Mouse (Mus musculus) liver, embryonic 16.5 days (tissue): ENCODE measurements around the gene Ip6k1. TPM values are rescaled to one million over a fixed set of nuclear protein-coding genes. Genes with fewer than 3 reads are reported as not detected.

Source experiments
- ATAC-seq: fragments of 200-750 bp; cut with Nextera tagmentation; 2 replicates; pipeline ENCODE4 v1.8.0; 2017; ENCODE audit warnings: low read depth, mild to moderate bottlenecking, moderate number of reproducible peaks, moderate library complexity
- H3K27ac ChIP-seq: fragments of 300-500 bp; sonication (generic); 2 replicates; pipeline ENCODE4 v1.5.1; 2014; ENCODE audit warnings: mild to moderate bottlenecking, low read length
- H3K27me3 ChIP-seq: fragments of 300-500 bp; sonication (generic); 2 replicates; pipeline ENCODE4 v1.6.1; 2014; ENCODE audit warnings: low read depth, low read length, mixed read lengths; ENCODE audit not compliant: control insufficient read depth, insufficient read depth
- H3K36me3 ChIP-seq: fragments of 300-500 bp; sonication (generic); 2 replicates; pipeline ENCODE4 v1.6.1; 2014; ENCODE audit warnings: mild to moderate bottlenecking; ENCODE audit not compliant: control insufficient read depth, insufficient read depth
- H3K4me1 ChIP-seq: fragments of 300-500 bp; sonication (generic); 2 replicates; pipeline ENCODE4 v1.6.1; 2014; ENCODE audit warnings: low read depth, low read length, mixed read lengths; ENCODE audit not compliant: control insufficient read depth
- H3K4me2 ChIP-seq: fragments of 300-500 bp; sonication (generic); 2 replicates; pipeline ENCODE4 v1.6.1; 2014; ENCODE audit warnings: low read depth, low read length, mixed read lengths
- H3K4me3 ChIP-seq: fragments of 300-500 bp; sonication (generic); 2 replicates; pipeline ENCODE4 v1.5.1; 2014; ENCODE audit warnings: low read depth, mild to moderate bottlenecking, low read length
- H3K9ac ChIP-seq: fragments of 300-500 bp; sonication (generic); 2 replicates; pipeline ENCODE4 v1.6.1; 2014; ENCODE audit warnings: low read depth, low read length
- H3K9me3 ChIP-seq: fragments of 300-500 bp; sonication (generic); replicated peaks from 2 replicates; pipeline ENCODE4 v1.6.1; 2016; ENCODE audit warnings: low read length; ENCODE audit not compliant: control insufficient read depth
- WGBS: fragments of 180-500 bp; shearing (Covaris S2); extraction: QIAGEN DNeasy Blood & Tissue Kit; methylation state at CpG from one replicate; pipeline ENCODE4 v1.1.7; 2014; ENCODE audit not compliant: insufficient replicate concordance; 5-methylcytosine and 5-hydroxymethylcytosine counted together
- polyA plus RNA-seq: library from polyadenylated mRNA; unstranded; fragments of >200 nt; fragmentation: Nextera tagmentation; extraction: Ambion mirVana; gene quantifications from 2 replicates; pipeline ENCODE4 v1.2.1, GENCODE M21; 2015

Ip6k1 gene
- 39.1 and 45.3 TPM in 2 replicates for polyA plus RNA-seq

- Histone ChIP-seq H3K36me3 (no peaks in the 10 kb centered on the region), H3K4me3 (peak within 1 kb of the TSS; percentile 96), H3K4me2 (peak within 1 kb of the TSS; percentile 89), H3K4me1 (peaks cover 29% of the 10 kb centered on the region), H3K27me3 (no peaks in the 10 kb centered on the region), H3K27ac (peak within 1 kb of the TSS; percentile 97), H3K9me3 (no peaks in the 10 kb centered on the region), H3K9ac (peak within 1 kb of the TSS; percentile 100)
- peak; percentile 99 for ATAC-seq
- whole genome bisulfite sequencing, result under 1% methylated on average over 51 of the region's 51 CpGs
Observed at GRCm38 (mm10) chr9:108001922-108002770, at the start of gene Ip6k1. TSS of gene Ip6k1 (plus strand) at chr9:108002501.

- 82% methylated on average over 6 of the region's 6 CpGs for WGBS
- H3K9me3 ChIP-seq, result no peaks in the 10 kb centered on the region
- H3K4me1 ChIP-seq, result peaks cover 16% of the 10 kb centered on the region
- no peaks in the 10 kb centered on the region for H3K27me3 ChIP-seq
- no peak overlapping the region for H3K9ac ChIP-seq
- no peak overlapping the region for H3K4me3 ChIP-seq
- peaks cover 29% of the 10 kb centered on the region for H3K36me3 ChIP-seq
- H3K27ac ChIP-seq, result no peak overlapping the region
- H3K4me2 ChIP-seq, result no peak overlapping the region
- no peak for ATAC-seq
Observed at GRCm38 (mm10) chr9:107955613-107956289, 46.5 kb upstream of the Ip6k1 start.

- no peaks in the 10 kb centered on the region for H3K27me3 ChIP-seq
- H3K27ac ChIP-seq, result no peak overlapping the region
- H3K4me2 ChIP-seq, result no peak overlapping the region
- H3K9ac ChIP-seq, result no peak overlapping the region
- peaks cover 8% of the 10 kb centered on the region for H3K4me1 ChIP-seq
- H3K36me3 ChIP-seq, result peaks cover 37% of the 10 kb centered on the region
- H3K4me3 ChIP-seq, result no peak overlapping the region
- no peak for ATAC-seq
- WGBS, result 66% methylated on average over 6 of the region's 6 CpGs
- no peaks in the 10 kb centered on the region for H3K9me3 ChIP-seq
Observed at GRCm38 (mm10) chr9:107957141-107957540, 45.2 kb upstream of the Ip6k1 start.

- Histone ChIP-seq H3K27me3 (no peaks in the 10 kb centered on the region), H3K4me3 (no peak overlapping the region), H3K9me3 (no peaks in the 10 kb centered on the region), H3K9ac (no peak overlapping the region), H3K27ac (no peak overlapping the region), H3K36me3 (peaks cover 43% of the 10 kb centered on the region), H3K4me2 (no peak overlapping the region), H3K4me1 (peaks cover 5% of the 10 kb centered on the region)
- no peak for ATAC-seq
- WGBS, result 79% methylated on average over 6 of the region's 6 CpGs
Observed at GRCm38 (mm10) chr9:107959896-107960295, 42.4 kb upstream of the Ip6k1 start.

- Histone ChIP-seq H3K4me2 (no peak overlapping the region), H3K27ac (no peak overlapping the region), H3K4me1 (peaks cover 5% of the 10 kb centered on the region), H3K36me3 (peaks cover 43% of the 10 kb centered on the region), H3K9ac (no peak overlapping the region), H3K4me3 (no peak overlapping the region), H3K9me3 (no peaks in the 10 kb centered on the region), H3K27me3 (no peaks in the 10 kb centered on the region)
- 59% methylated on average over 4 of the region's 4 CpGs for WGBS
- ATAC-seq, result no peak
Observed at GRCm38 (mm10) chr9:107960928-107961327, 41.4 kb upstream of the Ip6k1 start.

GRCm38 (mm10) chr9:107961351-107961762 lies 40.9 kb upstream of the Ip6k1 start:
- H3K9me3 ChIP-seq, result no peaks in the 10 kb centered on the region
- H3K9ac ChIP-seq, result no peak overlapping the region
- H3K4me3 ChIP-seq, result no peak overlapping the region
- peaks cover 43% of the 10 kb centered on the region for H3K36me3 ChIP-seq
- no peak for ATAC-seq
- peaks cover 5% of the 10 kb centered on the region for H3K4me1 ChIP-seq
- no peak overlapping the region for H3K27ac ChIP-seq
- no peak overlapping the region for H3K4me2 ChIP-seq
- WGBS, result 84% methylated on average over 10 of the region's 10 CpGs
- H3K27me3 ChIP-seq, result no peaks in the 10 kb centered on the region

GRCm38 (mm10) chr9:107961881-107962280 lies 40.4 kb upstream of the Ip6k1 start:
- peaks cover 5% of the 10 kb centered on the region for H3K4me1 ChIP-seq
- no peak for ATAC-seq
- no peak overlapping the region for H3K9ac ChIP-seq
- no peaks in the 10 kb centered on the region for H3K27me3 ChIP-seq
- peaks cover 40% of the 10 kb centered on the region for H3K36me3 ChIP-seq
- no peak overlapping the region for H3K27ac ChIP-seq
- H3K4me3 ChIP-seq, result no peak overlapping the region
- no peaks in the 10 kb centered on the region for H3K9me3 ChIP-seq
- WGBS, result 58% methylated on average over 5 of the region's 5 CpGs
- no peak overlapping the region for H3K4me2 ChIP-seq

GRCm38 (mm10) chr9:107962916-107963315 lies 39.4 kb upstream of the Ip6k1 start:
- WGBS, result 89% methylated on average over 9 of the region's 9 CpGs
- Histone ChIP-seq H3K4me2 (no peak overlapping the region), H3K4me3 (no peak overlapping the region), H3K9ac (no peak overlapping the region), H3K36me3 (peaks cover 32% of the 10 kb centered on the region), H3K27me3 (no peaks in the 10 kb centered on the region), H3K4me1 (peaks cover 5% of the 10 kb centered on the region), H3K27ac (no peak overlapping the region), H3K9me3 (no peaks in the 10 kb centered on the region)
- ATAC-seq, result no peak

- peak; percentile 75 for ATAC-seq
- Histone ChIP-seq H3K4me1 (peaks cover 5% of the 10 kb centered on the region), H3K4me2 (no peak overlapping the region), H3K4me3 (no peak overlapping the region), H3K9me3 (no peaks in the 10 kb centered on the region), H3K27ac (peak overlapping the region; percentile 48; the same call in 1 of the 2 replicates), H3K36me3 (peaks cover 32% of the 10 kb centered on the region), H3K9ac (no peak overlapping the region), H3K27me3 (no peaks in the 10 kb centered on the region)
- 7% methylated on average over 5 of the region's 5 CpGs for WGBS
Observed at GRCm38 (mm10) chr9:107963700-107964099, 38.6 kb upstream of the Ip6k1 start.
